Mouse (Mus musculus): Measurements from ENCODE around the gene Zfp292. TPM values are rescaled to one million over a fixed set of nuclear protein-coding genes. Genes with fewer than 3 reads are reported as not detected.

The Zfp292 gene
- polyA plus RNA-seq, 1 experiment from 2014 or later: 8.0 TPM

GRCm38 (mm10) chr4:34782730-34783129, 100.0 kb downstream of the Zfp292 start:
- Histone ChIP-seq H3K27me3 (replicated peaks; ENCODE audit: control insufficient read depth, insufficient read depth, low read length) (no peaks in the 10 kb centered on the region), H3K36me3 (ENCODE audit: control insufficient read depth, insufficient read depth) (no peaks in the 10 kb centered on the region), H3K4me3 (ENCODE audit: low read depth, low read length) (no peak overlapping the region), H3K9ac (ENCODE audit: low read depth, low read length) (no peak overlapping the region), H3K4me1 (replicated peaks; ENCODE audit: control insufficient read depth, insufficient read depth, low read length) (no peaks in the 10 kb centered on the region), H3K4me2 (replicated peaks; ENCODE audit: low read depth) (no peak overlapping the region), H3K9me3 (ENCODE audit: control insufficient read depth) (no peaks in the 10 kb centered on the region), H3K27ac (ENCODE audit: low read depth, low read length) (no peak overlapping the region)
- peak; percentile 63 for TF ChIP-seq CTCF (IDR thresholded peaks at IDR 0.05; ENCODE audit: low read depth)
- no peak for ATAC-seq
- WGBS: 35% methylated on average over 4 of the region's 4 CpGs

GRCm38 (mm10) chr4:34777677-34778527, 104.9 kb downstream of the Zfp292 start, which contains the start of gene Smim8:
TSS of gene Smim8 (minus strand) at chr4:34778423.
- Histone ChIP-seq H3K4me3 (ENCODE audit: low read depth, low read length) (peak within 1 kb of the TSS; percentile 72), H3K27ac (ENCODE audit: low read depth, low read length) (peak within 1 kb of the TSS; percentile 52; the same call in 1 of the 2 replicates), H3K9me3 (ENCODE audit: control insufficient read depth) (no peaks in the 10 kb centered on the region), H3K36me3 (ENCODE audit: control insufficient read depth, insufficient read depth) (no peaks in the 10 kb centered on the region), H3K9ac (ENCODE audit: low read depth, low read length) (peak within 1 kb of the TSS; percentile 87), H3K4me2 (replicated peaks; ENCODE audit: low read depth) (peak within 1 kb of the TSS; percentile 72), H3K27me3 (replicated peaks; ENCODE audit: control insufficient read depth, insufficient read depth, low read length) (no peaks in the 10 kb centered on the region), H3K4me1 (replicated peaks; ENCODE audit: control insufficient read depth, insufficient read depth, low read length) (no peaks in the 10 kb centered on the region)
- peak; percentile 97 for ATAC-seq
- 5% methylated on average over 40 of the region's 40 CpGs for WGBS
- TF ChIP-seq CTCF (IDR thresholded peaks at IDR 0.05; ENCODE audit: low read depth): peak; percentile 97

- TF ChIP-seq CTCF (IDR thresholded peaks at IDR 0.05; ENCODE audit: low read depth): no peak
- no peaks in the 10 kb centered on the region for H3K27me3 ChIP-seq (replicated peaks; ENCODE audit: control insufficient read depth, insufficient read depth, low read length)
- H3K9me3 ChIP-seq (ENCODE audit: control insufficient read depth): no peaks in the 10 kb centered on the region
- no peak overlapping the region for H3K27ac ChIP-seq (ENCODE audit: low read depth, low read length)
- 24% methylated on average over 8 of the region's 8 CpGs for WGBS
- no peaks in the 10 kb centered on the region for H3K4me1 ChIP-seq (replicated peaks; ENCODE audit: control insufficient read depth, insufficient read depth, low read length)
- peaks cover 17% of the 10 kb centered on the region; the same call in 1 of the 2 replicates for H3K36me3 ChIP-seq (ENCODE audit: control insufficient read depth, insufficient read depth)
- ATAC-seq: no peak
- H3K9ac ChIP-seq (ENCODE audit: low read depth, low read length): no peak overlapping the region
- H3K4me2 ChIP-seq (replicated peaks; ENCODE audit: low read depth): no peak overlapping the region
- H3K4me3 ChIP-seq (ENCODE audit: low read depth, low read length): no peak overlapping the region
Measured at GRCm38 (mm10) chr4:34771652-34772371, 110.9 kb downstream of the Zfp292 start.

DNA sequence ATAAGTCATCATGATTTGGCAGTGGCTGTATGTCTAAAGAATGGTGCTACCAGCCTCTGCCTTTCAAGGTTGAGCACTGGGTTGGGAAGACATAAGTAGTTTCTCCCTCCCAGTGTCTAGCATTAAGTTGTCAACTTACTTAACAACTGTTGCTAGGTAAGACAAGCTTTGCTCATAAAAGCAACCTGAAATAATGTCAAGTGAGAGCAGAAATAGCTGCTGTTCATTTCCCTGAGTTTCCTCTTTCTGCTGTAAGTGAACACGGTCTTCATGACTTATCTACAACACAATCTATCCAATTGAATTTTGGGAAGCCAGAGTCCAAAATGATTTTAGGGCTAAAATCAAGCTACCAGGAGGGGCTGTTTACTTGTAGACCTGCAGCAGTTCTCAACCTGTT, 126.6 kb downstream of the Zfp292 start, which contains the start of gene Gm136:
Gene Gm136, minus strand, starts transcription at position 101 of the 400 bp plus-strand sequence.
- ATAC-seq: no peak
- Histone ChIP-seq H3K4me3 (ENCODE audit: low read depth, low read length) (no peak within 1 kb of the TSS), H3K36me3 (ENCODE audit: control insufficient read depth, insufficient read depth) (no peaks in the 10 kb centered on the region), H3K27me3 (replicated peaks; ENCODE audit: control insufficient read depth, insufficient read depth, low read length) (no peaks in the 10 kb centered on the region), H3K9me3 (ENCODE audit: control insufficient read depth) (no peaks in the 10 kb centered on the region), H3K27ac (ENCODE audit: low read depth, low read length) (no peak within 1 kb of the TSS), H3K9ac (ENCODE audit: low read depth, low read length) (no peak within 1 kb of the TSS), H3K4me2 (replicated peaks; ENCODE audit: low read depth) (no peak within 1 kb of the TSS), H3K4me1 (replicated peaks; ENCODE audit: control insufficient read depth, insufficient read depth, low read length) (no peaks in the 10 kb centered on the region)
- WGBS: 86% methylated on average over 1 of the region's 1 CpGs
- no peak for TF ChIP-seq CTCF (IDR thresholded peaks at IDR 0.05; ENCODE audit: low read depth)

Other genes starting within 250 kb of the Zfp292 start
- gene Slc35a1, start 195.5 kb downstream of the Zfp292 start, polyA plus RNA-seq (2015; fragmentation: Nextera tagmentation; extraction: Ambion mirVana): 25.2 and 27.0 TPM in 2 replicates
- gene Cfap206, start 152.8 kb downstream of the Zfp292 start, polyA plus RNA-seq (2015; fragmentation: Nextera tagmentation; extraction: Ambion mirVana): 0.17 TPM in 1 of 2 replicates, not detected in the other
- gene Gm136, start 126.7 kb downstream of the Zfp292 start, polyA plus RNA-seq (2015; fragmentation: Nextera tagmentation; extraction: Ambion mirVana): not detected in 2 replicates
- 59.1 and 60.1 TPM in 2 replicates for gene Smim8, start 104.5 kb downstream of the Zfp292 start, polyA plus RNA-seq (2015; fragmentation: Nextera tagmentation; extraction: Ambion mirVana)
- gene Cga, start 10.8 kb upstream of the Zfp292 start, polyA plus RNA-seq (2015; fragmentation: Nextera tagmentation; extraction: Ambion mirVana): not detected in 2 replicates